Mouse (Mus musculus): Measurements from ENCODE around the gene Trim69.

- no peak for TF ChIP-seq CTCF (IDR thresholded peaks at IDR 0.05; ENCODE audit: insufficient read depth, low read depth, low read length)
- TF ChIP-seq POLR2A (IDR thresholded peaks at IDR 0.05; ENCODE audit: insufficient read depth, low read depth, low read length): no peak
These were observed 27.9 kb upstream of the Trim69 start for GRCm38 (mm10) chr2:122132618-122133017.

Data from olfactory bulb, adult 2 months (tissue).